Mouse (Mus musculus) hindbrain, embryonic 13.5 days (tissue): ENCODE results near the gene Gfod1. TPM values are rescaled to one million over a fixed set of nuclear protein-coding genes. Genes with fewer than 3 reads are reported as not detected.

Experiments
- ATAC-seq: fragments of 200-750 bp; cut with Nextera tagmentation; 2 replicates; pipeline ENCODE4 v1.8.0; 2017; ENCODE audit warnings: moderate TSS enrichment; ENCODE audit not compliant: low FRiP score
- H3K27ac ChIP-seq: fragments of 300-500 bp; sonication (generic); 2 replicates; pipeline ENCODE4 v1.5.1; 2015; ENCODE audit warnings: inconsistent platforms, mild to moderate bottlenecking, moderate library complexity
- H3K27me3 ChIP-seq: fragments of 300-500 bp; sonication (generic); 2 replicates; pipeline ENCODE4 v1.6.1; 2015; ENCODE audit warnings: mild to moderate bottlenecking, inconsistent platforms
- H3K36me3 ChIP-seq: fragments of 300-500 bp; sonication (generic); 2 replicates; pipeline ENCODE4 v1.6.1; 2015; ENCODE audit warnings: mild to moderate bottlenecking, inconsistent platforms
- H3K4me1 ChIP-seq: fragments of 300-500 bp; sonication (generic); replicated peaks from 2 replicates; pipeline ENCODE4 v1.6.1; 2015; ENCODE audit warnings: inconsistent platforms
- H3K4me2 ChIP-seq: fragments of 300-500 bp; sonication (generic); 2 replicates; pipeline ENCODE4 v1.6.1; 2015; ENCODE audit warnings: inconsistent platforms, mild to moderate bottlenecking, moderate library complexity
- H3K4me3 ChIP-seq: fragments of 300-500 bp; sonication (generic); 2 replicates; pipeline ENCODE4 v1.5.1; 2015; ENCODE audit warnings: mild to moderate bottlenecking, inconsistent platforms
- H3K9ac ChIP-seq: fragments of 300-500 bp; sonication (generic); 2 replicates; pipeline ENCODE4 v1.6.1; 2015; ENCODE audit warnings: mild to moderate bottlenecking, inconsistent platforms
- H3K9me3 ChIP-seq: fragments of 300-500 bp; sonication (generic); 2 replicates; pipeline ENCODE4 v1.6.1; 2016; ENCODE audit warnings: inconsistent platforms
- WGBS: fragments of 180-500 bp; shearing (Covaris S2); methylation state at CpG from one replicate; pipeline ENCODE4 v1.1.7; 2015; 5-methylcytosine and 5-hydroxymethylcytosine counted together
- polyA plus RNA-seq: library from polyadenylated mRNA; unstranded; fragments of >200 nt; fragmentation: Nextera tagmentation; extraction: Ambion mirVana; gene quantifications from 2 replicates; pipeline ENCODE4 v1.2.1, GENCODE M21; 2015

Gene Gfod1
- polyA plus RNA-seq, 1 experiment from 2014 or later: 2.2 TPM

DNA sequence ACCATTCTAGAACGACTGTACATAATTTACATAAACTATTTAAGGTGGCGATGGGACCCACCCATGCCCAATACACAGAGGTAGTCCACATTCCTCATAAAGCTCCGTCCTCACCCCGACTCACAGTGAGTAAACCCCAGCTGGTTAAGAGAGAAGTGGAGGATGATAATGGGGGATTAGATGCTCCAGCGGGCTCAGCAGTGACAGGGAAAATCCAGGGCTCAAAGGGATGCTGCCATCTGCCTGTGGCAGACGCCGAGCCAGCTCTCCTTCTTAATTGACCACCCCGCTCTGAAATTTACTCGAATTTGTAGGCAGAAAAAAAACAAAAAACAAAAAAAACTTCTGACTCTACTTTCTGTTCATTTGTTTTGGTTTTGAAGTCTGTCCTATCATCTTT, 136.3 kb downstream of the Gfod1 start:
- no peak for ATAC-seq
- WGBS: 80% methylated on average over 9 of the region's 9 CpGs
- no peak overlapping the region for H3K9ac ChIP-seq

DNA sequence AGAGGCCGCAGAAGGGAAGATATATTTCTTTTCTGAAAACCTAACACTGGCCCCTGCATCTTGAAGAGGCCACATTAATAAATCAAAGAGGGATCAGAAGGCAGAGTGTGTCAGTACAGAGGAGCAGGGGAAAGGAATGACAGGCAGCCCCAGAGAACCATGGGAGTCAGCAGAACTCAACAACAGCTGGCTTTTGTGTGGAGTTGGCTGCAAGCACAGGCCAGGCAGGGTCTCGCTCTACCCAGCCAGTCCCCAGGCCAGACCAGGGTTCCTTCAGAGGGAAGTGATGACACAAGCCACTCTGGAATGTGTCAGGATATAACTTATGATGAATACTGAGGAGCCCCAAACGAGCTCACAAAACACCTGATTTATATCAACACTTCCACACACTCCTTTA, 144.5 kb downstream of the Gfod1 start:
- Histone ChIP-seq H3K9me3 (no peaks in the 10 kb centered on the region), H3K36me3 (peaks cover 42% of the 10 kb centered on the region), H3K27ac (peak overlapping the region; percentile 76; the same call in 1 of the 2 replicates), H3K4me3 (no peak overlapping the region), H3K27me3 (no peaks in the 10 kb centered on the region), H3K4me2 (no peak overlapping the region), H3K4me1 (peaks cover 13% of the 10 kb centered on the region; the same call in 1 of the 2 replicates), H3K9ac (no peak overlapping the region)
- WGBS: 75% methylated on average over 3 of the region's 3 CpGs
- no peak for ATAC-seq

More for the DNA sequence above, 136.3 kb downstream of the Gfod1 start:
- Histone ChIP-seq H3K4me2 (no peak overlapping the region), H3K4me3 (no peak overlapping the region), H3K27ac (no peak overlapping the region), H3K4me1 (peaks cover 12% of the 10 kb centered on the region), H3K9me3 (no peaks in the 10 kb centered on the region), H3K27me3 (no peaks in the 10 kb centered on the region), H3K36me3 (peaks cover 40% of the 10 kb centered on the region)

DNA sequence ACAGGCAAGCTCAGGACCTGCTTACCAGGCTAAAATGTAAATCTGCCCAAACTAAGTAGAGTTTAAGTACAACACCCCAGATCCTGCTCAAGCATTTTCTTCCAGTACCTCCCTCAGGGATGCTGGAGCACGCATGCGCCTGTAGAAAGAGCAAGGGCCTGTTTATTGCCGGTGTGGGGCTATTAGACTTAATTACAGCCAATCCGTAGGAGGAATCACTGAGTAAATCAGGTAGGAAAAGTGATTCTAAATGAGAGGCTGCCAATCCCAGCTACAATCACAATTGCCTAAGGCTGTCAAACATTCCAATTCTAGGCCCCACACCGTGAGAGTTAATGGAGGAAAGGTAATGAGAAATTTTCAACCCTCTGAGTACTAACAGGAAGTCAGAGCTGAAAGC, 145.7 kb downstream of the Gfod1 start:
- no peak overlapping the region for H3K4me2 ChIP-seq
- peak overlapping the region; percentile 76 for H3K27ac ChIP-seq
- no peaks in the 10 kb centered on the region for H3K27me3 ChIP-seq
- peak; percentile 54; the same call in 1 of the 2 replicates for ATAC-seq
- no peak overlapping the region for H3K9ac ChIP-seq
- H3K4me3 ChIP-seq: no peak overlapping the region
- WGBS: 66% methylated on average over 5 of the region's 5 CpGs
- H3K4me1 ChIP-seq: peaks cover 13% of the 10 kb centered on the region; the same call in 1 of the 2 replicates
- H3K9me3 ChIP-seq: no peaks in the 10 kb centered on the region
- H3K36me3 ChIP-seq: peaks cover 42% of the 10 kb centered on the region

DNA sequence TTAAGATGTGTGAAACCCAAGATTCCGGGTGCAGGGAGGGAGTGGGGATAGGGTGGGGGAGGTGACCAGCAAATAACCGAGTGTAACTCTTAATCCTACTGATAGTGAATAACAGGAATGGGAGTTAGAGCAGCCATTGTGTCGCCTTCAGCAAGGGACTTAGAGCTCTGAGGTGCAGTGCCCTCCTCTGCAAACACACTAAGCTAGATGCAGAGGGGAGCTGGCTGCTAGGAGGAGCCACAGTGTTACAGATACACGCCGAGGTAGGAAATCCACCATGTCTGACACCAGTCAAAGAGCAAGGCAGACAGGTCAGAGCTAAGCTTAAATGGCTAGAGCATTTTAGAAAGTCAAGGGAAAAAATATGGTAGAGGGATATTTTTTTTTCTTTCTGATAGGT, 146.6 kb downstream of the Gfod1 start:
- no peak overlapping the region for H3K9ac ChIP-seq
- WGBS: 61% methylated on average over 5 of the region's 5 CpGs
- H3K27me3 ChIP-seq: no peaks in the 10 kb centered on the region
- no peaks in the 10 kb centered on the region for H3K9me3 ChIP-seq
- H3K4me3 ChIP-seq: no peak overlapping the region
- peaks cover 13% of the 10 kb centered on the region; the same call in 1 of the 2 replicates for H3K4me1 ChIP-seq
- no peak for ATAC-seq
- H3K36me3 ChIP-seq: peaks cover 46% of the 10 kb centered on the region
- H3K4me2 ChIP-seq: no peak overlapping the region
- no peak overlapping the region for H3K27ac ChIP-seq

DNA sequence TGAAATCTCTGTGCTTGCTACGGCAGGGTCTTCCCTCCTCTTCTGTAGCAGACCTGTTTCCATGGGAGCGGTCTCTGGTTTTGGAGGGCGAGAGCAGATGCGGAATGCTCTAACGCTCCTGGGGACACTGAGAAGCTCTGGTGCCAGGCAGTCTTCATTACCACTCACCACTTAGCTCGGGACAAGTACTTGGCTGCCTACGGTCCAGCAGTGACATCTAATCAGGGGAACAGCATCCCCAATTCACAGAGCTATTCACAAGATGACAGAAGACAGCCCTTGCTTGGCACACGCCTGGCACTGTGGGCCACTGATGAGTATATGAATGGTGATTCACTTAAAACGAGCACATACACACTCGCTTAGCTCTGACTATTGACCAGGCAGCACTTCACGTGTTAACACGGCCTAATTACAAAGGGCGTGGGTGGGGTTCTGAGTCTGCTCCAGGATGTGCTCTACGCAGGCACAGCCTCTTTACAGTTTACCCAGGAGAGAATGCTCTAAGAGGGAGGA, 151.9 kb downstream of the Gfod1 start:
- Histone ChIP-seq H3K4me2 (no peak overlapping the region), H3K27ac (no peak overlapping the region), H3K9ac (no peak overlapping the region), H3K27me3 (no peaks in the 10 kb centered on the region), H3K4me3 (no peak overlapping the region), H3K4me1 (no peaks in the 10 kb centered on the region), H3K9me3 (no peaks in the 10 kb centered on the region), H3K36me3 (peaks cover 57% of the 10 kb centered on the region)
- WGBS: 89% methylated on average over 14 of the region's 14 CpGs
- no peak for ATAC-seq

DNA sequence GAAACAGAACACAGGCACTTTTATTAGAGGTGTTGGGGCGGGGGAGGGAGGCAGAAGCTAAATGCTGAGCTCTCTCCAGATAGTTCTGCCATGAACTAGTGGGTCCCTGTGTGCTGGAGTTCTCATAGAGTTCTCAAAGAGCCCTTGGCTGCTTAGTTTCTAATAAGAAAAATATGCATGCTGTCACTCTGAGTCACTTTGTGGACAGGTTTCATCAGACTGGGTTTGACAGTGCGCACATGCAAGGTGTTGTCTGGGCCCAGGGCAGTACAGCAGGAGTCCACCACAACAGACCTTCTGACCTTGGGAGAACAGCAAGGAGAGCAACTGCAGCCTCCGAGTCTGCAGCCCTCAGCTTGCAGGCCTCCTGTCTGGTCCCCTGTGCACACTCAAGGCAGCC, 154.3 kb downstream of the Gfod1 start:
- no peak for ATAC-seq
- WGBS: 88% methylated on average over 3 of the region's 3 CpGs
- H3K4me1 ChIP-seq: no peaks in the 10 kb centered on the region

DNA sequence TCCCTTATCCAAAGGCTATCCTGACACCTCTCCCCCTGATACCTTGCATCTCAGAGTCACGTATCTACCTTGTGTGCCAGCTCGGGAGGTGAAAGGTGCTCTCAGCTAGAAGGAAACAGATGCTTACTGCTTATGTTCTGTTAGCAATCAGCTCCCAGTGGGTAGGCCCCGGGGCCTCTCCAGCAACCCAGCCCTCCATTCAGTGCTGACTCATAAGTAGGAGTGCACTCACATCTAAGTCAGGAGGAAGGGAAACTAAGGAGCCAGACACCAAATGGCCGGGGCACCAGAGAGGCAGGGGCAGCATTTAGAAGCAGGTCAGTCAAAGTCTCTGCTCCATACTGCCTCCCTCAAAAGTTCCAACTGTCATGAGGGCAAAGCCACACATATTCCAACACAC, 155.3 kb downstream of the Gfod1 start:
- no peak overlapping the region for H3K9ac ChIP-seq
- 83% methylated on average over 4 of the region's 4 CpGs for WGBS
- H3K4me2 ChIP-seq: no peak overlapping the region
- H3K4me1 ChIP-seq: no peaks in the 10 kb centered on the region
- no peaks in the 10 kb centered on the region for H3K9me3 ChIP-seq
- no peaks in the 10 kb centered on the region for H3K27me3 ChIP-seq
- no peak overlapping the region for H3K4me3 ChIP-seq
- peaks cover 37% of the 10 kb centered on the region for H3K36me3 ChIP-seq
- ATAC-seq: no peak
- no peak overlapping the region for H3K27ac ChIP-seq

More for the DNA sequence above, 154.3 kb downstream of the Gfod1 start:
- no peak overlapping the region for H3K27ac ChIP-seq
- H3K27me3 ChIP-seq: no peaks in the 10 kb centered on the region
- no peaks in the 10 kb centered on the region for H3K9me3 ChIP-seq
- H3K4me3 ChIP-seq: no peak overlapping the region
- H3K4me2 ChIP-seq: no peak overlapping the region
- peaks cover 47% of the 10 kb centered on the region for H3K36me3 ChIP-seq
- no peak overlapping the region for H3K9ac ChIP-seq

DNA sequence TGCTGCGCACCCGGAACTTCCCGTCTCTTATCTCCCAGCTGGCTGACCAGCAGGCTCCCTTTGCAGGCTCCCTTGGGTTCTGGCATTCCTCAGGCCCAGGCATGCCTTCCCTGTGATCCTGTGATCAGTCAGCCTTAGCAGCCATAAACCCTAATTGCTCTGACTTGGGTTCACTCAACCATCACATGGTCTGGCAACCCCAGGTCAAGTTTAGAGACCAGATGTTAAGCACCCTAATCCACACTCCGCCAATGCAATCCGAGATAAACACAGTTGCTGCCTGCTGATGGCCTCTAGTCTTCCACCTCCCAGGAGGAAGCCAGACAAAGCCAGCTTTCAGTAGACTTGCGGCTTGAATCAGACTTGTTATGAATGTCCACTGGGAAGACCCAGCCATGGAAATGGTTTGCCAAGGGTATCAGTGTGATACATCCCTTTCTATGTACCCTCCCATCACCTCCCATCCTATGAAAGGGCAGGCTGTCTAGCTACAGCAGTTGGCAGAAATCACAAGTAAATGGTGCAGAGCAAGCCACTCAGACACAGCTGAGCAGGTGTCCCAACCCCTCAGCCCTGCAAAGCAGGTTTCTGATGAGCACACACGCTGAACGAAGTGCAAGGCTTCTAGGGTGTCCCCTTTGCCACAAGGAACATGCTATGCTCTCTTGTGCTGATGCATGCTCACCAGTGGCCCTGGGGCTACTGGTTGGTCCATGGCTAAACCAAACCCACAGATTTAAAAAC, 157.3 kb downstream of the Gfod1 start:
- WGBS: 80% methylated on average over 8 of the region's 8 CpGs
- no peaks in the 10 kb centered on the region for H3K27me3 ChIP-seq
- H3K36me3 ChIP-seq: peaks cover 17% of the 10 kb centered on the region
- H3K4me2 ChIP-seq: no peak overlapping the region
- H3K27ac ChIP-seq: no peak overlapping the region
- no peak overlapping the region for H3K9ac ChIP-seq
- H3K9me3 ChIP-seq: no peaks in the 10 kb centered on the region
- no peaks in the 10 kb centered on the region for H3K4me1 ChIP-seq
- no peak overlapping the region for H3K4me3 ChIP-seq
- no peak for ATAC-seq

Other genes starting within 250 kb of the Gfod1 start
- gene Tbc1d7, start 132.7 kb downstream of the Gfod1 start, polyA plus RNA-seq: 85.2 and 85.7 TPM in 2 replicates
- gene Sirt5, start 61.3 kb upstream of the Gfod1 start, polyA plus RNA-seq: 38.6 and 38.9 TPM in 2 replicates
- gene Nol7, start 94.2 kb upstream of the Gfod1 start, polyA plus RNA-seq: 157 and 187 TPM in 2 replicates
- gene Ranbp9, start 177.1 kb upstream of the Gfod1 start, polyA plus RNA-seq: 10.4 and 12.9 TPM in 2 replicates